Mouse (Mus musculus) brain, embryonic 18.5 days (tissue): ENCODE measurements around the gene Brd2.

Source experiments
- DNase-seq: peaks from one replicate; pipeline ENCODE4 v3.0.0-alpha.2; 2012; ENCODE audit warnings: low read depth, low spot score

The Brd2 gene

GRCm38 (mm10) chr17:34116736-34117370 lies 5.6 kb downstream of the Brd2 start:
- DNase-seq: no peak

GRCm38 (mm10) chr17:34114114-34114513 lies 8.3 kb downstream of the Brd2 start:
- DNase-seq: no peak

- no peak for DNase-seq
Measured at GRCm38 (mm10) chr17:34110309-34110708, 12.1 kb downstream of the Brd2 start.

GRCm38 (mm10) chr17:34109806-34110195 lies 12.6 kb downstream of the Brd2 start:
- DNase-seq: no peak

GRCm38 (mm10) chr17:34109038-34109805 lies 13.2 kb downstream of the Brd2 start:
- no peak for DNase-seq

- no peak for DNase-seq
Measured at GRCm38 (mm10) chr17:34108460-34108859, 14.0 kb downstream of the Brd2 start.

GRCm38 (mm10) chr17:34107109-34107867 lies 15.1 kb downstream of the Brd2 start:
- DNase-seq: no peak

GRCm38 (mm10) chr17:34106555-34106954 lies 15.9 kb downstream of the Brd2 start:
- DNase-seq: no peak

- DNase-seq: no peak
Measured at GRCm38 (mm10) chr17:34104804-34105203, 17.6 kb downstream of the Brd2 start.

GRCm38 (mm10) chr17:34102831-34103230 lies 19.6 kb downstream of the Brd2 start:
- no peak for DNase-seq

GRCm38 (mm10) chr17:34101604-34102032 lies 20.8 kb downstream of the Brd2 start:
- DNase-seq: no peak

GRCm38 (mm10) chr17:34101185-34101584 lies 21.2 kb downstream of the Brd2 start:
- no peak for DNase-seq

GRCm38 (mm10) chr17:34099531-34099930 lies 22.9 kb downstream of the Brd2 start:
- no peak for DNase-seq

- DNase-seq: no peak
Measured at GRCm38 (mm10) chr17:34098709-34099479, 23.5 kb downstream of the Brd2 start.

GRCm38 (mm10) chr17:34097272-34097671 lies 25.2 kb downstream of the Brd2 start:
- no peak for DNase-seq

- no peak for DNase-seq
Measured at GRCm38 (mm10) chr17:34096497-34097010, 25.9 kb downstream of the Brd2 start.

GRCm38 (mm10) chr17:34094283-34095035 lies 28.0 kb downstream of the Brd2 start:
- DNase-seq: no peak

GRCm38 (mm10) chr17:34093199-34093874 lies 29.1 kb downstream of the Brd2 start:
- DNase-seq: no peak

GRCm38 (mm10) chr17:34092197-34092875 lies 30.1 kb downstream of the Brd2 start, which contains the start of gene H2-Oa:
TSS of gene H2-Oa (plus strand) at chr17:34092340.
- DNase-seq: no peak
